Mouse (Mus musculus) thymus, adult 2 months (tissue): ENCODE measurements around the gene 1500009C09Rik.

Source experiments
- CTCF ChIP-seq: fragments of 200-500 bp; IDR thresholded peaks from 2 replicates; pipeline ENCODE4 v1.5.1; 2012; ENCODE audit warnings: mild to moderate bottlenecking, control low read depth, low read length, moderate library complexity, borderline replicate concordance; ENCODE audit not compliant: control insufficient read depth, poor library complexity, insufficient read depth; ENCODE audit errors: extremely low read depth
- POLR2A ChIP-seq: fragments of 200-500 bp; IDR thresholded peaks from 2 replicates; pipeline ENCODE4 v1.6.1; 2012; ENCODE audit warnings: mild to moderate bottlenecking, low read length, control low read depth, moderate library complexity; ENCODE audit not compliant: control insufficient read depth, poor library complexity, insufficient read depth; ENCODE audit errors: extremely low read depth

- no peak for TF ChIP-seq CTCF
- no peak for TF ChIP-seq POLR2A
These were observed 54.9 kb downstream of the 1500009C09Rik start for GRCm38 (mm10) chr15:82307107-82307506.
